Mouse (Mus musculus): ENCODE data around the gene Gpx8.

DNA sequence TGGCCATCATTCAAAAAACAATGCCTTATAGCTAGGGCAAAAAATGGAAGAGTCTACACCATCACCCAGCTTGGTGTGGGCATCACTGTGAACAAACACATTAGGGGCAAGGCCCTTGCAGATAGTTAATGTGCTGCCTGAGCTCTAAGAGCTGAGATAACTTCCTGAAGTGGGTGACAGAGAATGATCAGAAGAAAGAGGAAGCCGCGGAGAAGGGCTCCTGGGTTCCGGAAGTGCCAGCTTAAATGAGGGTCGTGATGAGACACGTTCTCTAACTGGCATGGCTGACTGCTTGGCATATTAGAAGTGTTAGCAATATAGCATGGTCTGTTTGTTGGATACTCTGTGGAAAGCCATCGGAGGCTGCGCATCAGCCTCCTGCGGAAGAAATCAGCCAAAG is 8.0 kb upstream of the Gpx8 start:
- no peak for TF ChIP-seq CTCF (IDR thresholded peaks at IDR 0.05; ENCODE audit: borderline replicate concordance, control insufficient read depth, extremely low read depth, insufficient read depth, low read length, poor library complexity)
- no peak for TF ChIP-seq POLR2A (IDR thresholded peaks at IDR 0.05; ENCODE audit: control insufficient read depth, extremely low read depth, insufficient read depth, low read length, poor library complexity)
